Mouse (Mus musculus) ES-E14 (cell line): ENCODE results near the gene Dchs1.

Source experiments
- HCFC1 ChIP-seq: IDR thresholded peaks from 2 replicates; pipeline ENCODE4 v1.6.1; 2012; ENCODE audit warnings: low read length, inconsistent platforms, borderline replicate concordance; ENCODE audit not compliant: insufficient read depth
- ZC3H11A ChIP-seq: IDR thresholded peaks from 2 replicates; pipeline ENCODE4 v1.6.1; 2012; ENCODE audit warnings: low read depth, mild to moderate bottlenecking, inconsistent platforms, low read length, borderline replicate concordance

DNA sequence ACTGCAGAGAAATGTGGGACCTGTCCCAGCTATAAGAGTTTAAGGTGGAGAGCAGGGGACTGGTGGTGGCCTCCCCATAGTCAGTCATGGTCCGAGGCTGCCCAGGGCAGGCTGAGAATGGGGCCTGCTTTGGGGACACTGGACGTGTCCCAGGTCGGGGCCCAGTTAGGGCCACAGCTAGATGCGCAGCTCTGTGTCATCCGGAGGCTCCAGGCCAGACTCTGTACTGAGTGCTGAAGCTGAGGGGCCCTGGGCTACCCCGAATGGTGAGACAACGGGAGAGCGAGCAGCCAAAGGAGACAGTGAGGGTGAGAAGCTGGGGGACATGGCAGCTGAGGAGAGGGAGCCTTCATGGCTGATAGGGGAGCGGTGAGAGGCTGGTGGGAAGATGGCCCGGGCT, 34.2 kb downstream of the Dchs1 start:
- TF ChIP-seq ZC3H11A (no peak), HCFC1 (no peak)
